Mouse (Mus musculus): ENCODE results near the gene Exoc5.

Exoc5 gene

DNA sequence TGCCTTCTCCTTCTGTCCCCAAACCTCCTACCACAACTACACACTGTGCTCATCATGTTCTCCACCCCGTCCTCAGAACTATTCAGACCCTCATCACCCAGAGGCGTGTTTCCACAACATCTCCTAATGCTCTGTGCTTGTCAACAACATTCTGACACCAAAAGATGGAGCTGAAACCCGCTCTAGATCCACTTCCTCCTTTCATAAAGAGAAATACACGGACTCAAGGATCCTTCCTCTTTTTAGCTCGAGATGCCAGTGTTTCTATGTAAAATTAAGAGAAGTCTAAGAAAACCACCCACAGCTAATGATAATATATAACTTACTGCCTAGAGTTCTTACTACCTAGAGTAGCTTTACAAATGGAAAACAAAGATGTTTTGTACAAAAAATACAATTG is 46.7 kb downstream of the Exoc5 start:
- CTCF ChIA-PET = interaction anchor here in 1 of 4 experiments (0.8 kb wide), 1 partner anchor 13 kb away, joined by 3 read pairs; no protein-coding TSS in a partner anchor
- POLR2A ChIA-PET = interaction anchor here in 1 of 4 experiments (0.7 kb wide), 1 partner anchor 217 kb away, joined by 3 read pairs; no protein-coding TSS in a partner anchor

DNA sequence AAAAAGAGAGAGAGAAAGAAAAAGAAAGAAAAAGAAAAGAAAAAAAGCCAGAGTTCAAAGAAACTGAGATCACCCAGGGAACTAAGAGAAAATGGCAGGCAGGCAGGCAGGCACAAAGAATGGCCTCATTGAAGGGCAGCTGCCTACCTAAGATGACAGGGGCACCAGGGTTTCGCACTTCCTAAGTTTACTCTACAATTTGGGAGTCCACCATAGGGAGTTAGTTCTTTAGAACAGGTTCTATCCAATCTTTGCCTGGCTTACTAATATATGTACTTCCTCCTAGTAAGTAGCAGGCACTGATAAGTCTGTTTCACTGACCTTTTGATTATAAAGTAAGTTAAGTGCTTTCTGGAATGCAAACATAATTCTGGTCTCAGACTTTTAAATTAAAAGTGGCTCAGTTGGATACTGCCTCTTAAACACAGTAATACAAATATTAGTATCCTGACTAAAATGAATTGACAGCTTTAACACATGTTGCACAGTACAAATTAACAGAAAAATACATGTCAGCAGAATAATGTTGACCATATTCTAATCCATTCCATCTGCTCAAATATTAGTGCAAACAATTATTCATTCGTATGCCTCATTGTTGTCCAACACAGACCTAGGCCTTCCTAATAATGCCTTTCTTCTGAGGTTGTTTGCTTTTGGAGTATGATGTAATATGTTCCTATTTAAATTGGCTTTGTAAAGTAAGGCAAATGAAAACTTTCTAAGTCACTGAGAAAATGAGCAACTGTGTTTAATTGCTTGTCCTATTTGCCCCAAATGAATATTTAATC is 57.9 kb downstream of the Exoc5 start:
- CTCF ChIA-PET = interaction anchor here in 2 of 4 experiments (0.6 to 1.5 kb wide), 5 partner anchors 17 to 637 kb away, joined by 3 to 5 read pairs (median 4); no protein-coding TSS in a partner anchor
- POLR2A ChIA-PET = interaction anchor here in 1 of 4 experiments (0.8 to 1.5 kb wide), 2 partner anchors 10 kb away, joined by 3 to 7 read pairs; no protein-coding TSS in a partner anchor

DNA sequence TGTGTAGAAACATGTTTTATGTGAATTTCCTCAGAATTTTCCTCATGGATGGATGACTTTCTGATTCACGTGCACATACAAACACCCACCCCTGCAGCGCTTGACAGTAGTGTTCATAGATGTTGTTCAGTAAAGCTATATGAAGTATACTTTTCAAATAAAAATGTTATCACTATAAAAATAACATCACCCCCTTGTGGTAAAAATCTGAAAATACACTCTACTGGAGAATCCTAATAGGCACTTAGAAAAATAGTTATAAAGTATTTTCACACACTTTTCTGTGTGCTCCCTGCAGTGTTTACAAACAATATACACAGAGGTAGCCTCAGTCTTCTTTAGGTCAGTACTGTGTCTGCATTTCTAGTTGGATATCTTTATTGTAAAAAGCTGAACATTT is 58.5 kb downstream of the Exoc5 start:
- ChIA-PET POLR2A (interaction anchor here in 1 of 4 experiments (1.5 kb wide), 1 partner anchor 10 kb away, joined by 7 read pairs; no protein-coding TSS in a partner anchor), CTCF (interaction anchor here in 2 of 4 experiments (1.1 to 1.5 kb wide), 3 partner anchors 22 to 636 kb away, joined by 3 to 4 read pairs (median 4); no protein-coding TSS in a partner anchor)

- POLR2A ChIA-PET = interaction anchor here in 1 of 4 experiments (0.5 to 1.4 kb wide), 2 partner anchors 64 to 148 kb away, joined by 3 read pairs; partner anchors contain the start of gene Ap5m1
Measured at GRCm38 (mm10) chr14:49001655-49002054, 64.8 kb downstream of the Exoc5 start.

GRCm38 (mm10) chr14:48998795-48999194 is 67.7 kb downstream of the Exoc5 start:
- ChIA-PET POLR2A (interaction anchor here (0.7 to 2.9 kb wide), 24 partner anchors 8 to 552 kb away, joined by 3 to 11 read pairs (median 4); partner anchors contain the start of genes Ap5m1 (in 1 of the 4), Exoc5 (in 1 of the 4) and Naa30 (in 1 of the 4)), CTCF (interaction anchor here in 1 of 4 experiments (0.8 to 1.5 kb wide), 2 partner anchors 13 to 627 kb away, joined by 3 read pairs; no protein-coding TSS in a partner anchor)

More at GRCm38 (mm10) chr14:49001655-49002054, 64.8 kb downstream of the Exoc5 start:
- CTCF ChIA-PET = no interaction called here

DNA sequence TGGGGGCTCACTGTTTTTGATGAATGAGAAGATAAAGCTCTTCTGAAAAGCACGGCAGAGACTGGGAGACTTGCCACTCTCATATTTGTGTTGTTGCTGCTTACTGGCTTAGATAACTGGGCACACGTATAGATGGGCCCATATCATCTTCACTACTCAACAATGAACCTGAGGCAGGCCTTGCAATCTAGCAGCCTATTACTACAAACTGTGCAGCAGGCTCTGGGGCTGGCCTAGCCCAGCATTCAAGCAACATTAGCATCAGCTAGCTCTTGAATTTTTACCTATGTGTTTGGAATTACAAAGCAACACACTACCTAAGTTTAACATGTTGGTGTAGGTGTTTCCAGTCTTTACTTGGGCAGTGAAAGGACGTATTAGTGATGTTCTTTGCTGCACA is 72.6 kb downstream of the Exoc5 start:
- ChIA-PET CTCF (interaction anchor here in 1 of 4 experiments (0.6 kb wide), 1 partner anchor 135 kb away, joined by 3 read pairs; no protein-coding TSS in a partner anchor), POLR2A (no interaction called here)

- ChIA-PET POLR2A (interaction anchor here in 1 of 4 experiments (1.4 kb wide), 1 partner anchor 13 kb away, joined by 5 read pairs; no protein-coding TSS in a partner anchor), CTCF (no interaction called here)
Measured at GRCm38 (mm10) chr14:48992070-48992580, 74.3 kb downstream of the Exoc5 start.

GRCm38 (mm10) chr14:48991144-48991522 is 75.3 kb downstream of the Exoc5 start:
- CTCF ChIA-PET = interaction anchor here in 2 of 4 experiments (0.6 kb wide), 3 partner anchors 18 to 448 kb away, joined by 3 to 5 read pairs (median 4); no protein-coding TSS in a partner anchor
- POLR2A ChIA-PET = interaction anchor here in 3 of 4 experiments (0.5 to 1.4 kb wide), 5 partner anchors 10 to 804 kb away, joined by 3 to 5 read pairs (median 3); no protein-coding TSS in a partner anchor

GRCm38 (mm10) chr14:48990471-48991143 is 75.8 kb downstream of the Exoc5 start:
- POLR2A ChIA-PET = interaction anchor here in 2 of 4 experiments (0.7 to 2.1 kb wide), 5 partner anchors 8 to 326 kb away, joined by 3 to 6 read pairs (median 3); no protein-coding TSS in a partner anchor
- CTCF ChIA-PET = interaction anchor here in 2 of 4 experiments (0.6 kb wide), 3 partner anchors 19 to 447 kb away, joined by 3 to 5 read pairs (median 4); no protein-coding TSS in a partner anchor

DNA sequence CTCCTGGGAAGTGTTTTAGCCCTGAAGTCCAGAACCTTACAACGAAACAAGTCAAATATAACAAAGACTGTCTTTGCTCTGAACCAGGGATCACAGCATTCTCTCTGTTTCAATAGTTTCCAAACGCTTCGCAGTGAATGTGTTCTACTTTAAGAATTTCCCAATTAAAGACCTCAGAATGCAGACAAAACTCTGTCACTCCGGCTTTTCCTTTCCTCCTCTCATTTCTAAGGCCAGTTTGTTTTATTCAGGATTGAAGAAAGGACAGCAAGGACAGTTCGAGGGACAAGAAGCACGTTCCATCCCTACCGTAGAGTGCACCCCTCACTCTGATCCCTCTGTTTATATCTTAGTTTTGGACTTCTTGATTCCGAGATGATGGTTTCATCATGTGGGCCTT is 76.6 kb downstream of the Exoc5 start:
- CTCF ChIA-PET = no interaction called here
- POLR2A ChIA-PET = interaction anchor here in 1 of 4 experiments (2.1 kb wide), 1 partner anchor 8 kb away, joined by 6 read pairs; no protein-coding TSS in a partner anchor

GRCm38 (mm10) chr14:48986231-48986630 is 80.2 kb downstream of the Exoc5 start:
- POLR2A ChIA-PET = interaction anchor here in 3 of 4 experiments (0.5 to 2.8 kb wide), 6 partner anchors 12 to 619 kb away, joined by 3 to 10 read pairs (median 4); no protein-coding TSS in a partner anchor

GRCm38 (mm10) chr14:48985673-48986072 is 80.8 kb downstream of the Exoc5 start:
- ChIA-PET POLR2A (interaction anchor here in 3 of 4 experiments (0.5 to 2.8 kb wide), 6 partner anchors 13 to 619 kb away, joined by 3 to 10 read pairs (median 4); no protein-coding TSS in a partner anchor), CTCF (interaction anchor here (0.5 to 2.0 kb wide), 29 partner anchors 12 to 656 kb away, joined by 3 to 36 read pairs (median 4); no protein-coding TSS in a partner anchor)

More at GRCm38 (mm10) chr14:48986231-48986630, 80.2 kb downstream of the Exoc5 start:
- CTCF ChIA-PET = interaction anchor here (0.6 to 2.0 kb wide), 24 partner anchors 13 to 615 kb away, joined by 3 to 36 read pairs (median 4); no protein-coding TSS in a partner anchor

- POLR2A ChIA-PET = interaction anchor here in 2 of 4 experiments (0.6 to 0.7 kb wide), 2 partner anchors 452 to 741 kb away, joined by 3 read pairs; no protein-coding TSS in a partner anchor
Measured at GRCm38 (mm10) chr14:48978971-48979388, 87.5 kb downstream of the Exoc5 start.

GRCm38 (mm10) chr14:48971546-48971945 is 94.9 kb downstream of the Exoc5 start:
- ChIA-PET POLR2A (no interaction called here), CTCF (interaction anchor here in 1 of 4 experiments (0.5 kb wide), 1 partner anchor 1182 kb away, joined by 3 read pairs; no protein-coding TSS in a partner anchor)

More at GRCm38 (mm10) chr14:48978971-48979388, 87.5 kb downstream of the Exoc5 start:
- CTCF ChIA-PET = interaction anchor here in 2 of 4 experiments (0.7 to 1.5 kb wide), 2 partner anchors 10 to 804 kb away, joined by 5 to 10 read pairs; no protein-coding TSS in a partner anchor

- POLR2A ChIA-PET = no interaction called here
- CTCF ChIA-PET = interaction anchor here in 2 of 4 experiments (0.5 to 1.4 kb wide), 6 partner anchors 10 to 1325 kb away, joined by 3 to 10 read pairs (median 4); no protein-coding TSS in a partner anchor
Measured at GRCm38 (mm10) chr14:48968670-48969069, 97.8 kb downstream of the Exoc5 start.
